Mouse (Mus musculus): ENCODE results near the gene Foxo3.

DNA sequence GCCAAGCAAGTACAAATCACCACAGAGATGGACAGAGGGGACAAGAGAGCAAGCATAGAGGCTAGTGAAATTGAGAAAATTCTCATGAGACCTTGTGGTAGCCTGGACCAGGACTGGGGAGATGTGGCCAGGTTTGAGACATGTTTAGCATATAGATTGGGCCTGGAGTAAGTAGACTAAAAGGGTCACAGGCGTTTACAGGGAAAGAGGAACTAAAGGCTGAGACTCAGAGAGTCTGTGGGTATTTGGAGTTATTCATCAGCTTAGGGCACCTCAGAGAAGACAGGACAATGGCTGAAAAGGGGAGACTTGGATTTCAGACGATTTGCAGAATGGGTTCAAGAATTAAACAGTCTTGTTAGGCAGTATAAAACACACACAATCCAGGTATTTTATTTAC, 121.8 kb downstream of the Foxo3 start:
- no peak for TF ChIP-seq CTCF (IDR thresholded peaks at IDR 0.05)
- no peak for TF ChIP-seq EP300 (IDR thresholded peaks at IDR 0.05)

Measured in lung, postnatal 0 days (tissue).